Mouse (Mus musculus) monocyte, adult 5-6 weeks (primary cell): ENCODE data around the gene Ttc39a. TPM values are rescaled to one million over a fixed set of nuclear protein-coding genes. Genes with fewer than 3 reads are reported as not detected.

Source experiments
- ATAC-seq: fragments of 153-309, 156-312 bp; replicated peaks from 2 replicates; pipeline ENCODE4 v1.8.0; 2017; ENCODE audit warnings: mild to moderate bottlenecking; ENCODE audit not compliant: low TSS enrichment, insufficient number of reproducible peaks, severe bottlenecking, poor library complexity, low FRiP score
- total RNA-seq: library from RNA; stranded (forward); fragments of 200-1000, 200-491, 200-594 nt; gene quantifications from 3 replicates; pipeline ENCODE4 v1.2.3, GENCODE M21; 2017

Ttc39a gene
- total RNA-seq, 1 experiment from 2014 or later: not detected

- no peak for ATAC-seq
Observed at GRCm38 (mm10) chr4:109419017-109419416, 12.6 kb downstream of the Ttc39a start.

GRCm38 (mm10) chr4:109419563-109419962, 13.1 kb downstream of the Ttc39a start:
- ATAC-seq: no peak

- no peak for ATAC-seq
Observed at GRCm38 (mm10) chr4:109420138-109420795, 13.8 kb downstream of the Ttc39a start.

- ATAC-seq: no peak
Observed at GRCm38 (mm10) chr4:109421608-109422007, 15.2 kb downstream of the Ttc39a start.

GRCm38 (mm10) chr4:109422436-109422835, 16.0 kb downstream of the Ttc39a start:
- no peak for ATAC-seq

GRCm38 (mm10) chr4:109423438-109423837, 17.0 kb downstream of the Ttc39a start:
- ATAC-seq: no peak

- no peak for ATAC-seq
Observed at GRCm38 (mm10) chr4:109427058-109427457, 20.6 kb downstream of the Ttc39a start.

GRCm38 (mm10) chr4:109430250-109430649, 23.8 kb downstream of the Ttc39a start:
- no peak for ATAC-seq

GRCm38 (mm10) chr4:109430854-109431253, 24.4 kb downstream of the Ttc39a start:
- ATAC-seq: peak; percentile 24; the same call in 1 of the 2 replicates

GRCm38 (mm10) chr4:109432668-109433375, 26.4 kb downstream of the Ttc39a start:
- no peak for ATAC-seq

- ATAC-seq: no peak
Observed at GRCm38 (mm10) chr4:109433641-109434040, 27.2 kb downstream of the Ttc39a start.

- ATAC-seq: no peak
Observed at GRCm38 (mm10) chr4:109434256-109434655, 27.8 kb downstream of the Ttc39a start.

GRCm38 (mm10) chr4:109437913-109438878, 31.8 kb downstream of the Ttc39a start:
- ATAC-seq: peak; percentile 77

- no peak for ATAC-seq
Observed at GRCm38 (mm10) chr4:109439101-109439500, 32.7 kb downstream of the Ttc39a start.

- no peak for ATAC-seq
Observed at GRCm38 (mm10) chr4:109439825-109440248, 33.4 kb downstream of the Ttc39a start.

GRCm38 (mm10) chr4:109440381-109440780, 34.0 kb downstream of the Ttc39a start:
- no peak for ATAC-seq

GRCm38 (mm10) chr4:109441000-109441399, 34.6 kb downstream of the Ttc39a start:
- no peak for ATAC-seq

GRCm38 (mm10) chr4:109442126-109442525, 35.7 kb downstream of the Ttc39a start:
- no peak for ATAC-seq

GRCm38 (mm10) chr4:109442649-109443048, 36.2 kb downstream of the Ttc39a start:
- ATAC-seq: no peak
